Mouse (Mus musculus): Measurements from ENCODE around the gene Adgrg6. TPM values are rescaled to one million over a fixed set of nuclear protein-coding genes. Genes with fewer than 3 reads are reported as not detected.

Gene Adgrg6
- polyA plus RNA-seq, 1 experiment from 2014 or later, result 3.0 TPM

- no peaks in the 10 kb centered on the region for H3K9me3 ChIP-seq (ENCODE audit: control insufficient read depth, low read length)
- DNase-seq (ENCODE audit: low spot score) (peak; percentile 7), ATAC-seq (ENCODE audit: low FRiP score) (peak; percentile 84)
- H3K27ac ChIP-seq (ENCODE audit: low read depth, low read length), result no peak overlapping the region
- 33% methylated on average over 2 of the region's 2 CpGs for WGBS
- no peak overlapping the region for H3K4me2 ChIP-seq (replicated peaks; ENCODE audit: low read depth, low read length)
- no peaks in the 10 kb centered on the region for H3K36me3 ChIP-seq (ENCODE audit: control insufficient read depth, insufficient read depth, low read length)
- no peak overlapping the region for H3K4me3 ChIP-seq (ENCODE audit: low read depth, low read length)
- H3K27me3 ChIP-seq (ENCODE audit: control insufficient read depth, insufficient read depth, low read length), result no peaks in the 10 kb centered on the region
- H3K4me1 ChIP-seq (replicated peaks; ENCODE audit: control insufficient read depth, insufficient read depth, low read length), result no peaks in the 10 kb centered on the region
- H3K9ac ChIP-seq (ENCODE audit: low read depth, low read length), result no peak overlapping the region
Observed at GRCm38 (mm10) chr10:14511904-14512663, 33.4 kb downstream of the Adgrg6 start.

- no peak overlapping the region for H3K27ac ChIP-seq (ENCODE audit: low read depth, low read length)
- H3K4me2 ChIP-seq (replicated peaks; ENCODE audit: low read depth, low read length), result no peak overlapping the region
- H3K9me3 ChIP-seq (ENCODE audit: control insufficient read depth, low read length), result no peaks in the 10 kb centered on the region
- H3K27me3 ChIP-seq (ENCODE audit: control insufficient read depth, insufficient read depth, low read length), result no peaks in the 10 kb centered on the region
- no peak overlapping the region for H3K4me3 ChIP-seq (ENCODE audit: low read depth, low read length)
- no peak for ATAC-seq (ENCODE audit: low FRiP score)
- H3K36me3 ChIP-seq (ENCODE audit: control insufficient read depth, insufficient read depth, low read length), result no peaks in the 10 kb centered on the region
- no peak for DNase-seq (ENCODE audit: low spot score)
- H3K4me1 ChIP-seq (replicated peaks; ENCODE audit: control insufficient read depth, insufficient read depth, low read length), result no peaks in the 10 kb centered on the region
- WGBS, result 78% methylated on average over 3 of the region's 3 CpGs
- H3K9ac ChIP-seq (ENCODE audit: low read depth, low read length), result no peak overlapping the region
Observed at GRCm38 (mm10) chr10:14511157-14511556, 34.3 kb downstream of the Adgrg6 start.

GRCm38 (mm10) chr10:14495658-14496057 lies 49.8 kb downstream of the Adgrg6 start:
- Histone ChIP-seq H3K36me3 (ENCODE audit: control insufficient read depth, insufficient read depth, low read length) (no peaks in the 10 kb centered on the region), H3K4me3 (ENCODE audit: low read depth, low read length) (no peak overlapping the region), H3K9me3 (ENCODE audit: control insufficient read depth, low read length) (no peaks in the 10 kb centered on the region), H3K4me2 (replicated peaks; ENCODE audit: low read depth, low read length) (no peak overlapping the region), H3K27me3 (ENCODE audit: control insufficient read depth, insufficient read depth, low read length) (no peaks in the 10 kb centered on the region), H3K4me1 (replicated peaks; ENCODE audit: control insufficient read depth, insufficient read depth, low read length) (no peaks in the 10 kb centered on the region), H3K27ac (ENCODE audit: low read depth, low read length) (no peak overlapping the region), H3K9ac (ENCODE audit: low read depth, low read length) (no peak overlapping the region)
- no peak for ATAC-seq (ENCODE audit: low FRiP score)
- no peak for DNase-seq (ENCODE audit: low spot score)

- H3K4me3 ChIP-seq (ENCODE audit: low read depth, low read length), result no peak overlapping the region
- H3K36me3 ChIP-seq (ENCODE audit: control insufficient read depth, insufficient read depth, low read length), result no peaks in the 10 kb centered on the region
- no peak overlapping the region for H3K9ac ChIP-seq (ENCODE audit: low read depth, low read length)
- H3K9me3 ChIP-seq (ENCODE audit: control insufficient read depth, low read length), result no peaks in the 10 kb centered on the region
- DNase-seq (ENCODE audit: low spot score), result no peak
- no peaks in the 10 kb centered on the region for H3K4me1 ChIP-seq (replicated peaks; ENCODE audit: control insufficient read depth, insufficient read depth, low read length)
- H3K27me3 ChIP-seq (ENCODE audit: control insufficient read depth, insufficient read depth, low read length), result no peaks in the 10 kb centered on the region
- no peak overlapping the region for H3K27ac ChIP-seq (ENCODE audit: low read depth, low read length)
- ATAC-seq (ENCODE audit: low FRiP score), result no peak
- H3K4me2 ChIP-seq (replicated peaks; ENCODE audit: low read depth, low read length), result no peak overlapping the region
Observed at GRCm38 (mm10) chr10:14495204-14495603, 50.3 kb downstream of the Adgrg6 start.

GRCm38 (mm10) chr10:14491838-14492237 lies 53.6 kb downstream of the Adgrg6 start:
- H3K4me2 ChIP-seq (replicated peaks; ENCODE audit: low read depth, low read length), result no peak overlapping the region
- no peak overlapping the region for H3K4me3 ChIP-seq (ENCODE audit: low read depth, low read length)
- H3K36me3 ChIP-seq (ENCODE audit: control insufficient read depth, insufficient read depth, low read length), result no peaks in the 10 kb centered on the region
- H3K9ac ChIP-seq (ENCODE audit: low read depth, low read length), result no peak overlapping the region
- ATAC-seq (ENCODE audit: low FRiP score), result no peak
- no peak for DNase-seq (ENCODE audit: low spot score)
- no peaks in the 10 kb centered on the region for H3K27me3 ChIP-seq (ENCODE audit: control insufficient read depth, insufficient read depth, low read length)
- H3K27ac ChIP-seq (ENCODE audit: low read depth, low read length), result no peak overlapping the region
- H3K4me1 ChIP-seq (replicated peaks; ENCODE audit: control insufficient read depth, insufficient read depth, low read length), result no peaks in the 10 kb centered on the region
- H3K9me3 ChIP-seq (ENCODE audit: control insufficient read depth, low read length), result no peaks in the 10 kb centered on the region
- WGBS, result 91% methylated on average over 4 of the region's 4 CpGs

GRCm38 (mm10) chr10:14483257-14483656 lies 62.2 kb downstream of the Adgrg6 start:
- DNase-seq (ENCODE audit: low spot score) (no peak), ATAC-seq (ENCODE audit: low FRiP score) (no peak)
- H3K4me1 ChIP-seq (replicated peaks; ENCODE audit: control insufficient read depth, insufficient read depth, low read length), result no peaks in the 10 kb centered on the region
- no peak overlapping the region for H3K27ac ChIP-seq (ENCODE audit: low read depth, low read length)
- H3K9ac ChIP-seq (ENCODE audit: low read depth, low read length), result no peak overlapping the region
- H3K9me3 ChIP-seq (ENCODE audit: control insufficient read depth, low read length), result no peaks in the 10 kb centered on the region
- H3K4me3 ChIP-seq (ENCODE audit: low read depth, low read length), result no peak overlapping the region
- H3K27me3 ChIP-seq (ENCODE audit: control insufficient read depth, insufficient read depth, low read length), result no peaks in the 10 kb centered on the region
- H3K4me2 ChIP-seq (replicated peaks; ENCODE audit: low read depth, low read length), result no peak overlapping the region
- H3K36me3 ChIP-seq (ENCODE audit: control insufficient read depth, insufficient read depth, low read length), result no peaks in the 10 kb centered on the region
- 61% methylated on average over 5 of the region's 5 CpGs for WGBS

- Histone ChIP-seq H3K36me3 (ENCODE audit: control insufficient read depth, insufficient read depth, low read length) (no peaks in the 10 kb centered on the region), H3K27me3 (ENCODE audit: control insufficient read depth, insufficient read depth, low read length) (no peaks in the 10 kb centered on the region), H3K27ac (ENCODE audit: low read depth, low read length) (no peak overlapping the region), H3K9me3 (ENCODE audit: control insufficient read depth, low read length) (no peaks in the 10 kb centered on the region), H3K4me1 (replicated peaks; ENCODE audit: control insufficient read depth, insufficient read depth, low read length) (no peaks in the 10 kb centered on the region), H3K4me3 (ENCODE audit: low read depth, low read length) (no peak overlapping the region), H3K9ac (ENCODE audit: low read depth, low read length) (no peak overlapping the region), H3K4me2 (replicated peaks; ENCODE audit: low read depth, low read length) (no peak overlapping the region)
- ATAC-seq (ENCODE audit: low FRiP score) (peak; percentile 69), DNase-seq (ENCODE audit: low spot score) (peak; percentile 15)
- WGBS, result 34% methylated on average over 5 of the region's 5 CpGs
Observed at GRCm38 (mm10) chr10:14482483-14482882, 63.0 kb downstream of the Adgrg6 start.

GRCm38 (mm10) chr10:14480928-14481327 lies 64.5 kb downstream of the Adgrg6 start:
- Histone ChIP-seq H3K4me3 (ENCODE audit: low read depth, low read length) (no peak overlapping the region), H3K27ac (ENCODE audit: low read depth, low read length) (no peak overlapping the region), H3K36me3 (ENCODE audit: control insufficient read depth, insufficient read depth, low read length) (no peaks in the 10 kb centered on the region), H3K9me3 (ENCODE audit: control insufficient read depth, low read length) (no peaks in the 10 kb centered on the region), H3K4me1 (replicated peaks; ENCODE audit: control insufficient read depth, insufficient read depth, low read length) (no peaks in the 10 kb centered on the region), H3K27me3 (ENCODE audit: control insufficient read depth, insufficient read depth, low read length) (no peaks in the 10 kb centered on the region), H3K9ac (ENCODE audit: low read depth, low read length) (no peak overlapping the region), H3K4me2 (replicated peaks; ENCODE audit: low read depth, low read length) (no peak overlapping the region)
- ATAC-seq (ENCODE audit: low FRiP score), result no peak
- DNase-seq (ENCODE audit: low spot score), result no peak
- 60% methylated on average over 5 of the region's 5 CpGs for WGBS

GRCm38 (mm10) chr10:14476393-14476792 lies 69.1 kb downstream of the Adgrg6 start:
- Histone ChIP-seq H3K36me3 (ENCODE audit: control insufficient read depth, insufficient read depth, low read length) (no peaks in the 10 kb centered on the region), H3K4me1 (replicated peaks; ENCODE audit: control insufficient read depth, insufficient read depth, low read length) (no peaks in the 10 kb centered on the region), H3K9me3 (ENCODE audit: control insufficient read depth, low read length) (no peaks in the 10 kb centered on the region), H3K4me2 (replicated peaks; ENCODE audit: low read depth, low read length) (no peak overlapping the region), H3K9ac (ENCODE audit: low read depth, low read length) (no peak overlapping the region), H3K27me3 (ENCODE audit: control insufficient read depth, insufficient read depth, low read length) (no peaks in the 10 kb centered on the region), H3K4me3 (ENCODE audit: low read depth, low read length) (no peak overlapping the region), H3K27ac (ENCODE audit: low read depth, low read length) (no peak overlapping the region)
- WGBS, result 76% methylated on average over 1 of the region's 1 CpGs
- ATAC-seq (ENCODE audit: low FRiP score) (no peak), DNase-seq (ENCODE audit: low spot score) (no peak)
